Mouse (Mus musculus) spleen, adult 2 months (tissue): ENCODE measurements around the gene Rnf144a.

Experiments
- CTCF ChIP-seq: fragments of 200-500 bp; IDR thresholded peaks from 2 replicates; pipeline ENCODE4 v1.5.1; 2011; ENCODE audit warnings: mild to moderate bottlenecking, inconsistent platforms; ENCODE audit not compliant: insufficient read depth, insufficient read length, insufficient replicate concordance; ENCODE audit errors: extremely low read depth
- POLR2A ChIP-seq: fragments of 200-500 bp; IDR thresholded peaks from 2 replicates; pipeline ENCODE4 v1.6.1; 2011; ENCODE audit warnings: low read depth, low read length, inconsistent platforms

DNA sequence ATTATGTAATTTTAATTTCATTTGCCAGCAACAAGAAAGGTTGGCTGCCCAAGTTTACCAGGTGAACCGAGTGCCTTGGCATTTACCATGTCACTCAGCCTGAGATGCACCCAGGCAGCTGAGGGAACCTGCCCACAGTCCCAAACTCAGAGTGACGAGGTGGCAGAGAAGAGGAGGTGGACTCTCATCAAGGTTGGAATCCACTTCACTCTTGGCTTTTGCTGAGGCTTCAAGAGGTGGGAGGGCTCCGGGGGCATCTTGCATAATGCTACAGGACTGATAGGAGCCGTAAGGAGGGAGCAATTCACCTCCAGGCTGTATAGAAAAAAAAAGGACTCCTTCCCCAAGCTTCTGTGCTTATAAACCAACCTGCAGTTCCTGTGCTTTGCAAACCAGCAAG, 48.7 kb downstream of the Rnf144a start:
- TF ChIP-seq CTCF (no peak), POLR2A (no peak)
